Mouse (Mus musculus): ENCODE measurements around the gene Zfp128. TPM values are rescaled to one million over a fixed set of nuclear protein-coding genes. Genes with fewer than 3 reads are reported as not detected.
"Not testable (repeated sequence)": the region's sequence is repeated elsewhere in the genome, so short reads cannot be mapped to it uniquely, and the experiment has no call there.

The Zfp128 gene
- polyA plus RNA-seq, 1 experiment from 2014 or later, result 5.4 TPM

DNA sequence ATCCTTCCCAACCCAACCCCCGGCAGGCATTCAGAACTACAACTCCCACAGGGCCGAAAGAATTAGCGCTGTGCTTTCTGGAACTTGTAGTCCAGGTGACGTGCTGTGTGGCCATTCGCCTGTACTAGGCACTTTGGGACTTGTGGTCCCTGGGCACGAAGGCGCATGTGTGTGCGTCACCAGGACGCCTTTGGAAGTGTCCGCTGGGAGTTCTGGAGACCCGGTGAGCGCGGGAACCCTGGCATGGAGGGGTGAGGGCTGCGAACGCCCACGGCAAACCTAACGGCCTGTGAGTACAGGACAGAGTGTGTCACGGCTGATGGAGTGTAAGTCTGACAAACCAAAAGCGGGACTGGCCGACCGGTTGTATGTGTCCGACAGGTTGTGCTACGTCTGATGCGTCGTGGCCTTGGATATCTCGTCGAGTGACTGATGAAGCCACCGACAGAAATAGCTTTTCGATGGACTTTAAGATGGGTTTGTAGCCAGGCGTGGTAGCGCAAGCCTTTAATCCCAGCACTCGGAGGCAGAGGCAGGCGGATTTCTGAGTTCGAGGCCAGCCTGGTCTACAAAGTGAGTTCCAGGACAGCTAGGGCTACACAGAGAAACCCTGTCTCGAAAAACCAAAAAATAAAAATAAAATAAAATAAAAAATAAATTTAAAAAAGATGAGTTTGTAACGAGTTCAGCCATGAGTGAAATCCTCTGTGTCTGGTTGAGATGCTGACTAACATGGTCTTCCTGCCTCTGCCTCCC is 16.9 kb downstream of the Zfp128 start, which contains the start of gene Zscan22:
Zscan22 (plus strand) TSS at position 161 of the 756 bp plus-strand sequence.
- 6% methylated on average over 36 of the region's 36 CpGs for WGBS
- no peak within 1 kb of the TSS for H3K27ac ChIP-seq
- H3K4me3 ChIP-seq, result peak within 1 kb of the TSS; percentile 51
- no peaks in the 10 kb centered on the region for H3K27me3 ChIP-seq
- H3K9ac ChIP-seq, result peak within 1 kb of the TSS; percentile 49
- ATAC-seq (ENCODE audit: insufficient number of reproducible peaks, insufficient read depth, low FRiP score, low TSS enrichment), result peak; percentile 98
- H3K4me2 ChIP-seq (replicated peaks), result peak within 1 kb of the TSS; percentile 47
- H3K36me3 ChIP-seq, result peaks cover 10% of the 10 kb centered on the region; the same call in 1 of the 2 replicates
- H3K9me3 ChIP-seq, result no peaks in the 10 kb centered on the region
- 0 out of 2 replicates have a peak, but pooled peaks cover 6% of the 10 kb centered on the region for H3K4me1 ChIP-seq

DNA sequence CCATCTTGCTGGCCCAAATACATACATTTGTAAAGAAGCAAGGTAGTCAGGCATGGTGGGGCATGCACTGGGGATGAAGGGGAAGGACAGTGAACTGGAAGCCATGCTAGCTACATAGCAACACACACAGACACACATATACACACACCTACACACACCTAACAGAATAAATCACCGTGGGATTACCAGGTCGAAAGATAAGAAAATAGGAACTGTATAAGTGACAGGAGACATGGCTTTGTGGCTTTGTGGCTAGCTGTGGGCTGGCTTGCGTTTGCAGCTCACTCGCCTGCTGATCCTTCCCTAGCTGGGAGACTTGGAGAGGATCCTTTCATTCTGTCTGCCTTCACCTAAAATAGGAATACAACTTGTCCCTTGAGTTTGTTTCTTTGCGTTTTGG is 20.5 kb downstream of the Zfp128 start:
- Histone ChIP-seq H3K9me3 (no peaks in the 10 kb centered on the region), H3K9ac (no peak overlapping the region), H3K27me3 (no peaks in the 10 kb centered on the region), H3K36me3 (peaks cover 38% of the 10 kb centered on the region), H3K4me1 (0 out of 2 replicates have a peak, but pooled peaks cover 6% of the 10 kb centered on the region), H3K27ac (no peak overlapping the region), H3K4me3 (no peak overlapping the region), H3K4me2 (replicated peaks) (no peak overlapping the region)
- ATAC-seq (ENCODE audit: insufficient number of reproducible peaks, insufficient read depth, low FRiP score, low TSS enrichment), result no peak
- 92% methylated on average over 5 of the region's 5 CpGs for WGBS

GRCm38 (mm10) chr7:12903623-12904022 is 22.6 kb downstream of the Zfp128 start:
- H3K4me1 ChIP-seq, result 0 out of 2 replicates have a peak, but pooled peaks cover 3% of the 10 kb centered on the region
- H3K36me3 ChIP-seq, result peaks cover 59% of the 10 kb centered on the region
- H3K27ac ChIP-seq, result no peak overlapping the region
- no peak overlapping the region for H3K9ac ChIP-seq
- WGBS, result 49% methylated on average over 10 of the region's 10 CpGs
- peak overlapping the region; percentile 17; the same call in 1 of the 2 replicates for H3K4me3 ChIP-seq
- no peaks in the 10 kb centered on the region for H3K9me3 ChIP-seq
- H3K4me2 ChIP-seq (replicated peaks), result no peak overlapping the region
- ATAC-seq (ENCODE audit: insufficient number of reproducible peaks, insufficient read depth, low FRiP score, low TSS enrichment), result no peak
- H3K27me3 ChIP-seq, result no peaks in the 10 kb centered on the region

- H3K4me3 ChIP-seq, result no peak overlapping the region
- H3K9ac ChIP-seq, result no peak overlapping the region
- no peaks in the 10 kb centered on the region for H3K27me3 ChIP-seq
- H3K36me3 ChIP-seq, result peaks cover 64% of the 10 kb centered on the region
- H3K4me1 ChIP-seq, result no peaks in the 10 kb centered on the region
- no peaks in the 10 kb centered on the region for H3K9me3 ChIP-seq
- no peak overlapping the region for H3K27ac ChIP-seq
- H3K4me2 ChIP-seq (replicated peaks), result no peak overlapping the region
- ATAC-seq (ENCODE audit: insufficient number of reproducible peaks, insufficient read depth, low FRiP score, low TSS enrichment), result no peak
- 97% methylated on average over 1 of the region's 1 CpGs for WGBS
Observed at GRCm38 (mm10) chr7:12905146-12905545, 24.2 kb downstream of the Zfp128 start.

GRCm38 (mm10) chr7:12909498-12909962 is 28.6 kb downstream of the Zfp128 start:
- Histone ChIP-seq H3K27me3 (no peaks in the 10 kb centered on the region), H3K4me1 (no peaks in the 10 kb centered on the region), H3K9ac (peak overlapping the region; percentile 50), H3K36me3 (peaks cover 44% of the 10 kb centered on the region), H3K27ac (peak overlapping the region; percentile 80; the same call in 1 of the 2 replicates), H3K4me2 (replicated peaks) (peak overlapping the region; percentile 50), H3K4me3 (peak overlapping the region; percentile 43), H3K9me3 (no peaks in the 10 kb centered on the region)
- WGBS, result 44% methylated on average over 7 of the region's 7 CpGs
- peak; percentile 39; the same call in 1 of the 2 replicates for ATAC-seq (ENCODE audit: insufficient number of reproducible peaks, insufficient read depth, low FRiP score, low TSS enrichment)

DNA sequence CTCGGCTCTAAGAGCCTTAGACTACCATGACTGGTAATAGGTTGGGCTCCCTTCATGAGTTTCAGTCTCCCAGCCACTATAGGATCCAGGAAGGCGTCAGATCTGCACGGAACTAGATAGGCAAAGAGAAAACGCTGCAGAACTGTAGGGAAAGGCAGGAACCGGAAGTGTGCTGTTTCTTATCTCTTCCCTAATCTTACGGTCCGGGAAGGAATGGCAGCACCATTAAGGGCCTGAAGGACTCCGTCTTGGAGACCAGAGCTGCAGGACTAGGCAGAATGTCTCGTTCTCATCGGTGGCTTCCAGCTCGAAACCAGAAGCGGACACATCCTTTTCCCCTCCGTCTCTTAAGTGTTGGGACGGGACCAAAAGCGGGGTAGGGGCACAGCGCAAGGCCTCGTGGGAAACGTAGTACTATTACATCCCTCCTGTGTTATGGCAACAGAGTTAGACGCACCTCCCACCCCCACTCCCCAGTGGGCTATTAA is 29.2 kb downstream of the Zfp128 start:
- Histone ChIP-seq H3K36me3 (peaks cover 37% of the 10 kb centered on the region), H3K4me3 (peak overlapping the region; percentile 43), H3K27ac (peak overlapping the region; percentile 80), H3K9me3 (no peaks in the 10 kb centered on the region), H3K9ac (peak overlapping the region; percentile 50), H3K4me2 (replicated peaks) (peak overlapping the region; percentile 50), H3K27me3 (no peaks in the 10 kb centered on the region), H3K4me1 (no peaks in the 10 kb centered on the region)
- ATAC-seq (ENCODE audit: insufficient number of reproducible peaks, insufficient read depth, low FRiP score, low TSS enrichment), result peak; percentile 59
- 5% methylated on average over 19 of the region's 19 CpGs for WGBS

DNA sequence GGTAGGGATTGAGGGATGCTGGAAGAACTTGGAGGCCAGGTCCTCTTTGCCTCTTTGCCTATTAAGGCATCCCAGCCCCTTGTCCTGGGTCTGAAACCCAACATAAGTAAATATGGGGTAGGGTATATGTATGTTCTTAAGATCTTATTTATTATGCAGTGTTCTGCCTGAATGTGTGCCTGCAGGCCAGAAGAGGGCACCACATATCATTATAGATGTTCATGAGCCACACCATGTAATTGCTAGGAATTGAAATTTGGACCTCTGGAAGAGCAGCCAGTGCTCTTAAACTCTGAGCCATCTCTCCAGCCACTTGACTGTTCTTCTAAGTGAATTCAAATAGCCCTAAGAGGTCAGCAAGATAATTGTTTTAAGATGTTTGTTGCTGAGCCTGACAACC is 32.6 kb downstream of the Zfp128 start:
- peaks cover 5% of the 10 kb centered on the region for H3K36me3 ChIP-seq
- no peak for ATAC-seq (ENCODE audit: insufficient number of reproducible peaks, insufficient read depth, low FRiP score, low TSS enrichment)
- H3K4me2 ChIP-seq (replicated peaks), result no peak overlapping the region
- no peaks in the 10 kb centered on the region for H3K27me3 ChIP-seq
- no peak overlapping the region for H3K9ac ChIP-seq
- no peaks in the 10 kb centered on the region for H3K4me1 ChIP-seq
- H3K27ac ChIP-seq, result no peak overlapping the region
- H3K9me3 ChIP-seq, result no peaks in the 10 kb centered on the region
- H3K4me3 ChIP-seq, result no peak overlapping the region

DNA sequence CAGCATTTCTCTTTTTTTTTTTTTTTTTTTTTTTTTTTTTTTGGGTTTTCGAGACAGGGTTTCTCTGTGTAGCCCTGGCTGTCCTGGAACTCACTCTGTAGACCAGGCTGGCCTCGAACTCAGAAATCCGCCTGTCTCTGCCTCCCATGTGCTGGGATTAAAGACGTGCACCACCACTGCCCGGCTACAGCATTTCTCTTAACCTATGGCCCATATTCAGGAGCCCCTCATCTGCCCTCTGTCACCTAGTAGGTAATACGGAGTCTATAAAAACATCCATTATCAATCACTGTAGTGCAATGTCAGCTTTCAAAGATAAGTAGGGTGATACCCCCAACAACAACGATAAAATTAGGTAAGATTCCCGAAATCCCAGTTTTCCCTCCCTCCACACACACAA is 39.5 kb downstream of the Zfp128 start:
- Histone ChIP-seq H3K36me3 (peaks cover 26% of the 10 kb centered on the region), H3K4me1 (peaks cover 14% of the 10 kb centered on the region)
- 87% methylated on average over 7 of the region's 8 CpGs for WGBS
- not testable (repeated sequence) for H3K4me3 ChIP-seq; H3K9me3 ChIP-seq; H3K27ac ChIP-seq; H3K9ac ChIP-seq; ATAC-seq (ENCODE audit: insufficient number of reproducible peaks, insufficient read depth, low FRiP score, low TSS enrichment); H3K4me2 ChIP-seq (replicated peaks); H3K27me3 ChIP-seq

GRCm38 (mm10) chr7:12921318-12921704 is 40.3 kb downstream of the Zfp128 start:
- H3K4me2 ChIP-seq (replicated peaks), result peak overlapping the region; percentile 74
- peak overlapping the region; percentile 82 for H3K4me3 ChIP-seq
- peaks cover 7% of the 10 kb centered on the region for H3K27me3 ChIP-seq
- ATAC-seq (ENCODE audit: insufficient number of reproducible peaks, insufficient read depth, low FRiP score, low TSS enrichment), result no peak
- peak overlapping the region; percentile 75 for H3K9ac ChIP-seq
- H3K4me1 ChIP-seq, result peaks cover 14% of the 10 kb centered on the region
- 1% methylated on average over 3 of the region's 3 CpGs for WGBS
- peak overlapping the region; percentile 93 for H3K27ac ChIP-seq
- peaks cover 34% of the 10 kb centered on the region for H3K36me3 ChIP-seq
- H3K9me3 ChIP-seq, result no peaks in the 10 kb centered on the region

DNA sequence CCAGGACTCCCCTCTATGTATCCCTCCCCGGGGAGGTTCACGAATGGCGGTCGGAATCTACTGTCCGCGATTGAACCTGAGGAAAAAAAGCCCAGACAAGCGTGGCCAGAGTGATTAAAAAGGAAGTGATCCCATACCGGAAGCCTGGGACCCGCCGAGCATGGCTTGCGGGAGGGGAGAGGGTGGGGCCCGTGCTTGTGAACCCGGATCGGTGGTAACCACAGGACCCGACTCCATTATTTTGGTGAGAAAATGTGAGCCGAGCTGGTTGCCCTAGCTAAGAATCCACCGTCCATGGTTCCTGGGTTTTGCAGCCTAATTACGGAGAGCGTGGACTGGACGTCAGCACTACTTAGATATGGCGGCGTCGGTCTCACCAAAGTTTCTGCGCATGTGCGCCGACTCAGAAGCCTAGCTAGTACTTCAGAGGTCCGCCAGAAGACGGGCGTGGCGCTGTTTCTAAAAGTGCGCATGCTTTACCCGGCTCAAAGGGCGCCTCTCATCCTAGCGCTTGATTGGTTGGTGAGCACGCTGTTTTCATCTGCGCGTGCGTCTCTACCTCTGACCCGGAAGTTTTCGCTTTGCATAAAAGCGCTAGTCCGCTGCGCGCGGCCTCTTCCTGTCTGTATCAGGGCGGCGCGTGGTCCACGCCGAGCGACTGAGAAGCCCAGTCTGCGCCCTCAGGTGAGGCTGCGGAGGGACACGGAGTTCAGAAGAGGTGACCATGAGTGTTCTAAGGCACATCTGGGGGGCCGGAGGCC is 40.9 kb downstream of the Zfp128 start, which contains the start of gene Rps5:
Rps5 (plus strand) TSS at position 586 of the 761 bp plus-strand sequence.
- Histone ChIP-seq H3K9ac (peak within 1 kb of the TSS; percentile 81), H3K27ac (peak within 1 kb of the TSS; percentile 93), H3K36me3 (peaks cover 40% of the 10 kb centered on the region), H3K4me3 (peak within 1 kb of the TSS; percentile 82), H3K4me2 (replicated peaks) (peak within 1 kb of the TSS; percentile 87), H3K4me1 (peaks cover 14% of the 10 kb centered on the region), H3K9me3 (no peaks in the 10 kb centered on the region), H3K27me3 (peaks cover 13% of the 10 kb centered on the region)
- ATAC-seq (ENCODE audit: insufficient number of reproducible peaks, insufficient read depth, low FRiP score, low TSS enrichment), result peak; percentile 98
- under 1% methylated on average over 55 of the region's 55 CpGs for WGBS

DNA sequence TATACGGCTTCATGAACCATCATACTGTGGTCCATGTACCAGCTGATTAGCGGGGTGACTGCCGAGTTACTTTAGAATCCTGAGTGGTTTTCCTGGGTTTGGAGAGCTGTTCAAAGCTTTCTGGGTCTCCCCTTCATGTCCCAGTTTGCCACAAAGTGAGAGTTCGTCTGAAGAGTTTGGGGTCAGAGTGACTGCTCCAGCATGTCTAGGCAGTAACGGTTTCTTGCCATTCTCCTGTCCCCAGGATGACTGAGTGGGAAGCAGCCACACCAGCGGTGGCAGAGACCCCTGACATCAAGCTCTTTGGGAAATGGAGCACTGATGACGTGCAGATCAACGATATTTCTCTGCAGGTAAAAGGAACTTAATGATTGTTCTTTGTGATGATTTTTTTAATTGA is 41.8 kb downstream of the Zfp128 start:
- peaks cover 20% of the 10 kb centered on the region for H3K27me3 ChIP-seq
- H3K4me1 ChIP-seq, result peaks cover 17% of the 10 kb centered on the region
- H3K9ac ChIP-seq, result peak overlapping the region; percentile 81
- H3K27ac ChIP-seq, result 0 out of 2 replicates have a peak overlapping the region, but pooled peaks have one; percentile 18
- no peak for ATAC-seq (ENCODE audit: insufficient number of reproducible peaks, insufficient read depth, low FRiP score, low TSS enrichment)
- H3K9me3 ChIP-seq, result no peaks in the 10 kb centered on the region
- WGBS, result 3% methylated on average over 8 of the region's 8 CpGs
- H3K4me3 ChIP-seq, result peak overlapping the region; percentile 82
- peaks cover 43% of the 10 kb centered on the region for H3K36me3 ChIP-seq
- peak overlapping the region; percentile 87 for H3K4me2 ChIP-seq (replicated peaks)

Measured in embryonic facial prominence, embryonic 12.5 days (tissue).